Mouse (Mus musculus) lung, postnatal 0 days (tissue): ENCODE data around the gene Kcnn1. TPM values are rescaled to one million over a fixed set of nuclear protein-coding genes. Genes with fewer than 3 reads are reported as not detected.
"Not testable (repeated sequence)": the region's sequence is repeated elsewhere in the genome, so short reads cannot be mapped to it uniquely, and the experiment has no call there.

Experiments
- ATAC-seq: fragments of 200-750 bp; cut with Nextera tagmentation; 2 replicates; pipeline ENCODE4 v1.8.0; 2017; ENCODE audit warnings: moderate library complexity
- DNase-seq: peaks from one replicate; pipeline ENCODE4 v3.0.0-alpha.2; 2016; ENCODE audit warnings: low spot score
- H3K27ac ChIP-seq: fragments of 300-500 bp; sonication (generic); 2 replicates; pipeline ENCODE4 v1.5.1; 2014; ENCODE audit warnings: antibody characterized with exemption, mild to moderate bottlenecking, low read length, mixed read lengths
- H3K27me3 ChIP-seq: fragments of 300-500 bp; sonication (generic); replicated peaks from 2 replicates; pipeline ENCODE4 v1.6.1; 2014; ENCODE audit warnings: low read length, mixed read lengths; ENCODE audit not compliant: insufficient read depth
- H3K36me3 ChIP-seq: fragments of 300-500 bp; sonication (generic); 2 replicates; pipeline ENCODE4 v1.6.1; 2014; ENCODE audit warnings: low read length, mixed read lengths; ENCODE audit not compliant: insufficient read depth
- H3K4me1 ChIP-seq: fragments of 300-500 bp; sonication (generic); 2 replicates; pipeline ENCODE4 v1.6.1; 2014; ENCODE audit warnings: antibody characterized with exemption, low read depth, low read length, mixed read lengths; ENCODE audit not compliant: insufficient read depth
- H3K4me2 ChIP-seq: fragments of 300-500 bp; sonication (generic); replicated peaks from 2 replicates; pipeline ENCODE4 v1.6.1; 2014; ENCODE audit warnings: low read depth, mild to moderate bottlenecking, low read length, moderate library complexity, mixed read lengths
- H3K4me3 ChIP-seq: fragments of 300-500 bp; sonication (generic); 2 replicates; pipeline ENCODE4 v1.5.1; 2014; ENCODE audit warnings: low read depth, low read length
- H3K9ac ChIP-seq: fragments of 300-500 bp; sonication (generic); replicated peaks from 2 replicates; pipeline ENCODE4 v1.6.1; 2014; ENCODE audit warnings: low read depth, mild to moderate bottlenecking
- H3K9me3 ChIP-seq: fragments of 300-500 bp; sonication (generic); 2 replicates; pipeline ENCODE4 v1.6.1; 2016; ENCODE audit warnings: low read length, mixed read lengths
- CTCF ChIP-seq: IDR thresholded peaks from 2 replicates; pipeline ENCODE4 v1.5.1; 2016; ENCODE audit warnings: antibody characterized with exemption, mild to moderate bottlenecking
- EP300 ChIP-seq: IDR thresholded peaks from 2 replicates; pipeline ENCODE4 v1.6.1; 2016; ENCODE audit warnings: antibody characterized with exemption, mild to moderate bottlenecking, control low read depth
- WGBS: fragments of 180-500 bp; shearing (Covaris S2); extraction: QIAGEN DNeasy Blood & Tissue Kit; methylation state at CpG from one replicate; pipeline ENCODE4 v1.1.7; 2014; 5-methylcytosine and 5-hydroxymethylcytosine counted together
- polyA plus RNA-seq: library from polyadenylated mRNA; unstranded; fragments of >200 nt; fragmentation: Nextera tagmentation; extraction: Ambion mirVana; gene quantifications from 2 replicates; pipeline ENCODE4 v1.2.1, GENCODE M21; 2015

Gene Kcnn1
- polyA plus RNA-seq, 1 experiment from 2014 or later = 0.25 TPM

- Histone ChIP-seq H3K4me2 (no peak overlapping the region), H3K9me3 (no peaks in the 10 kb centered on the region), H3K9ac (no peak overlapping the region), H3K27ac (no peak overlapping the region), H3K36me3 (no peaks in the 10 kb centered on the region), H3K4me1 (no peaks in the 10 kb centered on the region), H3K4me3 (no peak overlapping the region), H3K27me3 (no peaks in the 10 kb centered on the region)
- TF ChIP-seq CTCF (no peak), EP300 (no peak)
- 77% methylated on average over 8 of the region's 8 CpGs for WGBS
- no peak for DNase-seq
- no peak for ATAC-seq
Measured at GRCm38 (mm10) chr8:70825816-70826215, 37.2 kb downstream of the Kcnn1 start.

DNA sequence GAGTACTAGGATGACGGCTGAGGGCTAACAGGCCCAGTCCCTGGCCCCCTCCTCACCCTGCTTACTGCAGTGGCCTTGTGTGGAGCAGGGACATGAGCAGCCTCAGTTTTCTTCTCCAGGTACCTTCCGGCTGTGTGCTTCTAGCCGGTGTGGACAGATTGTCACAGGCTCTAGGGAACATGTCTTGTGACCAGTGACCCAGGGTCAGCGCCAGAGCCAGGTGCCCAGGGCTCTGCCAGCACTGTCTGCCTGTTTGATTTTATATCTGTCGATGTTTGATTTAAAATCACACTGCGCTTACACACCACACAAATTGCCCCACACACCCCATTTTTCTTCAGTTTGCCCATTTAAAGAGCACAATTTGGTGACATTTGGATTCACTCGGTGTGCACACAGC lies 39.3 kb downstream of the Kcnn1 start:
- Histone ChIP-seq H3K36me3 (no peaks in the 10 kb centered on the region), H3K27ac (no peak overlapping the region), H3K4me3 (no peak overlapping the region), H3K4me1 (no peaks in the 10 kb centered on the region), H3K9me3 (no peaks in the 10 kb centered on the region), H3K27me3 (no peaks in the 10 kb centered on the region), H3K9ac (no peak overlapping the region), H3K4me2 (no peak overlapping the region)
- ATAC-seq = no peak
- TF ChIP-seq CTCF (no peak), EP300 (no peak)
- no peak for DNase-seq
- WGBS = 85% methylated on average over 7 of the region's 7 CpGs

DNA sequence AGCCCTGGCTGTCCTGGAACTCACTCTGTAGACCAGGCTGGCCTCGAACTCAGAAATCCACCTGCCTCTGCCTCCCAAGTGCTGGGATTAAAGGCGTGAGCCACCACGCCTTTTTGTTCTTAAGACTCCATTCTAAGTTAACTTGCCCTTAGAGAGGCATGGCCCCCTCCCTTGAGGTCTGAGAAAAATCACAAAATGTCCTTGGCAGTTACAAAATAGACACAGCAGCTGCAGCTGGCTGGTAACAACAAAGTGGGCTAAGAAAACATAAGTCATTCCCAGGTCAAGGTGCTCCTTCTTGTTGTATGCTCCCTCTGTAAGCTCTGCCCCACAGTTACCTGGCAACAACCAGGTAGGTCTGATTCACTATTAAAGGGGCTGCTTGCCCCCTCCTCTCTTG lies 40.5 kb downstream of the Kcnn1 start:
- H3K27me3 ChIP-seq, H3K36me3 ChIP-seq, H3K4me2 ChIP-seq, H3K4me3 ChIP-seq, ATAC-seq, H3K9ac ChIP-seq, H3K9me3 ChIP-seq, H3K27ac ChIP-seq, H3K4me1 ChIP-seq, DNase-seq: not testable (repeated sequence)
- TF ChIP-seq EP300 = 0 out of 2 replicates have a peak, but pooled peaks have one; percentile 26
- 83% methylated on average over 3 of the region's 3 CpGs for WGBS

DNA sequence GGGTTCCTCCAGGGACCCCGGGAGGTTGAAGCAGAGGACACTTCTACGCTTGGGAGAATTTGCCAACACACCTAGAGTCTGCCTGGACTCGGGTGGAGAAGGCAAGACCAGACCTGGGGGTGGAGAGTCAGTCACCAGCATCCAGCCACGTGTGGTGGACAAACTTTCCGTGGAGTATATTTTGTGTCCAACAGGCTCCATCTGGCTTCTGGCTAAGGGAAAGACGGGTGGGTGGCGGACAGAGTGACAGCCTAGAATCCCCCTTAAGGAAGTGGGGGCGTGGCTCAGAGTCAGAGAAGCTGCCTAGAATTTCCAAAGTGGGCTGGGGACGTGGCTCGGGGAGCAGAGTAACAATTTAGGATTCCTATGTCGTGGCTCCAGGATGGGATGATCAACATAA lies 41.1 kb downstream of the Kcnn1 start:
- H3K9me3 ChIP-seq = no peaks in the 10 kb centered on the region
- no peak for TF ChIP-seq EP300
- TF ChIP-seq CTCF = no peak
- no peaks in the 10 kb centered on the region for H3K36me3 ChIP-seq
- ATAC-seq = no peak
- H3K9ac ChIP-seq = no peak overlapping the region
- no peaks in the 10 kb centered on the region for H3K27me3 ChIP-seq
- no peak for DNase-seq
- H3K4me2 ChIP-seq = no peak overlapping the region
- WGBS = 34% methylated on average over 11 of the region's 11 CpGs
- H3K4me3 ChIP-seq = no peak overlapping the region
- H3K4me1 ChIP-seq = no peaks in the 10 kb centered on the region
- no peak overlapping the region for H3K27ac ChIP-seq

GRCm38 (mm10) chr8:70821399-70821962 lies 41.6 kb downstream of the Kcnn1 start:
- no peaks in the 10 kb centered on the region for H3K4me1 ChIP-seq
- WGBS = 15% methylated on average over 30 of the region's 30 CpGs
- peak; percentile 40 for ATAC-seq
- H3K4me3 ChIP-seq = no peak overlapping the region
- TF ChIP-seq CTCF (peak; percentile 99), EP300 (no peak)
- H3K9me3 ChIP-seq = no peaks in the 10 kb centered on the region
- no peak overlapping the region for H3K4me2 ChIP-seq
- no peaks in the 10 kb centered on the region for H3K27me3 ChIP-seq
- DNase-seq = peak; percentile 79
- H3K9ac ChIP-seq = no peak overlapping the region
- no peaks in the 10 kb centered on the region for H3K36me3 ChIP-seq
- no peak overlapping the region for H3K27ac ChIP-seq

DNA sequence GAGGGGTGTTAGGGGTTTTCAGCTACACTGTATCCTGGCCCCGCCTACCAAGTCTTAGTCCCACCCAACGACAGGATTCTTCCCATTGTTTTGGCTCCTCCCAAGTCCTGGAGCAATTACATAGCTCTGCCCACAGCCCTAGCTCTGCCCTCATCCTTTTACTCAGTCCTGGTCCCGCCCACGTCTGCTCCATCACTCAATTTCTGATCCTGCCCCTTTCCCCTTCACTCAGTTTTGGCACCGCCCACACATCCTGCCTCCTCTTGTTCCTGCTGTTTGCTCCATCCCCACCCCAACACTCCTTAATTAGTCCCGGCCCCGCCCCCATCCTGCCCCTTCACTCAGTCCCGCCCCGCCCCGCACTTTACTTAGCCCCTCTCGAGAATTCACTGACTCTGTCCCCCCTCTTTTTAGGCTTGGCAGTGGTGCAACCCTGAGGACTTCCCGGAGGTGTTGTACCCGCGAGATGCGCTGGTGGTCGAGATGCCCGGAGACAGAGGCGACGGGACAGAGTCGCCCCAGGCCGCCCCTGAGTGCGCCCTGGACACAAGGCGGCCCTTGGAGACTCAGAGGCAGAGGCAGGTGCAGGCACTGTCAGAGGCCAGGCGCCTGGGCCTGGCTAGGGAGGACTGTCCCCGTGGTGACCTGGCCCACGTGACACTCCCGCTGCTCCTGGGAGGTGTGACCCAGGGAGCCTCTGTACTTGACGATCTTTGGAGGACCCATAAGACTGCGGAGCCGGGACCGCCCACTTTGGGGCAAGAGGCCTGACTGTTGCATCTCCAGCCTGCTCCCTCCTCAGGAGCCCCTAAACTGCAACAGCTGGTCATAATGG lies 42.7 kb downstream of the Kcnn1 start:
- H3K27me3 ChIP-seq = no peaks in the 10 kb centered on the region
- H3K36me3 ChIP-seq = no peaks in the 10 kb centered on the region
- ATAC-seq (peak; percentile 87), DNase-seq (peak; percentile 92)
- no peaks in the 10 kb centered on the region for H3K9me3 ChIP-seq
- H3K4me2 ChIP-seq = 0 out of 2 replicates have a peak overlapping the region, but pooled peaks have one; percentile 15
- no peak overlapping the region for H3K27ac ChIP-seq
- H3K4me3 ChIP-seq = no peak overlapping the region
- TF ChIP-seq EP300 = no peak
- no peak for TF ChIP-seq CTCF
- H3K4me1 ChIP-seq = no peaks in the 10 kb centered on the region
- WGBS = 6% methylated on average over 31 of the region's 31 CpGs
- no peak overlapping the region for H3K9ac ChIP-seq
